Mouse (Mus musculus): ENCODE measurements around the gene Lamtor2. TPM values are rescaled to one million over a fixed set of nuclear protein-coding genes. Genes with fewer than 3 reads are reported as not detected.

The Lamtor2 gene
- polyA plus RNA-seq, 1 experiment from 2014 or later, result 76.1 TPM

DNA sequence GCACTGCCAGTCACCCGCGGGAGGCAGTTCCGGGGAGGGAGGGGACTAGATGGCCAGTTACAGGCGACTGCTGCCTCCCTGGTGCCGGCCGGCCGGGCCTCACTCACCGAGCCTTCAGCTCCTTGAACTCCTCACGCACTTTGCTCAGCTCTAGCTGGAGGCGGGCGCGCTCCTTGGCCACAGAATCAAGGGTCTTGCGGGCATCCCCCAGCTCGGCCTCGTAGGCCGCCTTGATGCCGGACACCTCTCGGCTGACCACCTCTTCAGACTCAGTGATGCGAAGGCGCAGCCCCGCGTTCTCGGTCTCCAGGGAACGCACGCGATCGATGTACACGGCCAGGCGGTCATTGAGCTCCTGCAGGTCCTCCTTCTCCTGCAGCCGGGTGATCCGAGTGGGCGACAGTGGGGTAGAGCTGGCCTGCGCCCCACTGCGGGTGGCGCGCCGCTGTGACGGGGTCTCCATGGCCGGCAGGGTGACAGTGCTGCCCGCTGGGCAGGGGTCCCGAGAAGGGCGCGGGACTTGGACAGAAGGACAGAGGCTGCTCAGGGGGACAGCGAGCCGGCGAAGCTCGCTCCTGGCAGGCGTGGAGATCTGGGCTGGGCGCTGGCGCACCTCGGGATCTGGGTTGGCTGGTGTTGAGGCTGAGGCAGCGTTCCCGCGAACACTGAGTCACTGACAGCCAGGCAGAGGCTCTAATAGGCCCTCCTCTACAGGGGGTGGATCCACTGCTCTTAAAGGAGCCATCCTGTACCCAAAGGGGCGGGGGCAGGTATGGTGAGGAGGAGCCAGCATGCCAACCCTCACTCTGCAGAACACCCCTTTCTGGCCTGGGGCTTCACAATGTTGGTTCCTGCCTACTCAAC lies 50.0 kb downstream of the Lamtor2 start:
- peaks cover 5% of the 10 kb centered on the region for H3K4me1 ChIP-seq (replicated peaks; ENCODE audit: control insufficient read depth, insufficient read depth, low read length)
- H3K27ac ChIP-seq (ENCODE audit: low read depth, low read length), result no peak overlapping the region
- peak overlapping the region; percentile 77 for H3K9ac ChIP-seq (ENCODE audit: low read depth, low read length)
- H3K27me3 ChIP-seq (ENCODE audit: control insufficient read depth, insufficient read depth, low read length), result peaks cover 27% of the 10 kb centered on the region
- peak overlapping the region; percentile 94 for H3K4me2 ChIP-seq (replicated peaks; ENCODE audit: low read depth, low read length)
- ATAC-seq (ENCODE audit: low FRiP score) (peak; percentile 75), DNase-seq (ENCODE audit: low spot score) (peak; percentile 58)
- peak overlapping the region; percentile 57 for H3K4me3 ChIP-seq (ENCODE audit: low read depth, low read length)
- H3K36me3 ChIP-seq (ENCODE audit: control insufficient read depth, insufficient read depth, low read length), result no peaks in the 10 kb centered on the region
- 1% methylated on average over 55 of the region's 55 CpGs for WGBS
- no peaks in the 10 kb centered on the region for H3K9me3 ChIP-seq (ENCODE audit: control insufficient read depth, low read length)

DNA sequence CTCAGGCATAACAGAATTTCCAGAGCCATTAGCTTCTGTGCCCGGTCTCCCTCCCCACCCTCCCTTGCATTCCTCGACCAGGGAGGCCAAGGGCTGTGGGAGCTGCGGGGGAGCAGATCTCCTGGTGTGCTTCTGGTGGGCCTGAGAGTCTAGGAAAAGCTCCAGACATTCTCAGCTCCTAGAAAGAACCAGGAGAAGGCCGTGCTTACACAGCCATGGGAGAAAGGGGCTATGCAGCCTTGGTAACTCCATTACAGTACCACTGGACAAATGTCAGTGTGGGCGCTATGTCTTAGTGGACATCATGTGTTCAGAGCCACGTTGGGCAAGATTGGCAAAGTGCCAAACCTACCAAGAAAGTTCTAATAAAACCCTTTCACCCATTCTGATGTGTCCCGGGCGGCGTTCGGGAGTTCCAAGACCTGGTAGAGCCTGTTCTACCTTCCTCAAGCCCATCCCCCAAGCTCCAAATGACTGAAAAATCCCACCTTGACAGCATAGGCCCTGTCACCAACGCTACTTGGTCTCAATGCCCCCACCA lies 50.8 kb downstream of the Lamtor2 start:
- Histone ChIP-seq H3K4me3 (ENCODE audit: low read depth, low read length) (peak overlapping the region; percentile 57), H3K9me3 (ENCODE audit: control insufficient read depth, low read length) (no peaks in the 10 kb centered on the region), H3K4me2 (replicated peaks; ENCODE audit: low read depth, low read length) (peak overlapping the region; percentile 94), H3K27me3 (ENCODE audit: control insufficient read depth, insufficient read depth, low read length) (peaks cover 27% of the 10 kb centered on the region), H3K4me1 (replicated peaks; ENCODE audit: control insufficient read depth, insufficient read depth, low read length) (peaks cover 5% of the 10 kb centered on the region), H3K36me3 (ENCODE audit: control insufficient read depth, insufficient read depth, low read length) (no peaks in the 10 kb centered on the region), H3K27ac (ENCODE audit: low read depth, low read length) (no peak overlapping the region), H3K9ac (ENCODE audit: low read depth, low read length) (peak overlapping the region; percentile 77; the same call in 1 of the 2 replicates)
- WGBS, result 15% methylated on average over 11 of the region's 11 CpGs
- ATAC-seq (ENCODE audit: low FRiP score), result no peak
- DNase-seq (ENCODE audit: low spot score), result peak; percentile 35

DNA sequence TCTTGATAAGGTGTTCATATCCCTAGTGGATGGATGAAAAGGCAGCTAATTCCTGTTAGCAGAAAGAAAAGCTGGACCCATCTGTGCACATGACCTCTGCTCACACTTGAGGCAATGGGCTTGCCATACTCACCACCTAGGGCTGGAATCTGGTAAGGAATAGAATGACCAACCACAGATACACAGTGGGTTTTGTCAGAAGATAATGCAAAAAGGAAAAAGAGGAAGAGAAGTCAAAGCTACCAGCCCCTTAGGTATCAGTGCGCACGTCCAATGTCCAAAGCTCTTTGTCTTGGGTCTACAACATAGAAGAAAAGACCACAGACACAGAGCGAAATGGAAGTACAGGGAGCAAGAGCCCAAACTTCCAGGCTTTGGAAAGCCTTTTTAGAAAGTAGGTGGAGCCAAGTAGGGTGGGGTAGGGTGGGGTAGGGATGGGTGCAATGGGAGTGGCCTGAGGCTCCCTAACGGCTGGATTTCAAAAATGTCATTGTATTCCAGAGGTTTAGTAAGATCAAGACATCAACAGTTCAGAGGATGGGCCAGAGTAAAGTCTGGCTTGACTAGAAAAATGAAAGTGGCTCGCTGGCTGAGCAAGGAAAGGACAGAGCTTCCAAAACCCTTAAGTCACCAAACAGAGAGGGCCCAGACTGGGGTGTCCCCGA lies 51.4 kb downstream of the Lamtor2 start:
- DNase-seq (ENCODE audit: low spot score) (no peak), ATAC-seq (ENCODE audit: low FRiP score) (no peak)
- peaks cover 5% of the 10 kb centered on the region for H3K4me1 ChIP-seq (replicated peaks; ENCODE audit: control insufficient read depth, insufficient read depth, low read length)
- no peak overlapping the region; the same call in 1 of the 2 replicates for H3K4me3 ChIP-seq (ENCODE audit: low read depth, low read length)
- H3K4me2 ChIP-seq (replicated peaks; ENCODE audit: low read depth, low read length), result no peak overlapping the region
- H3K9ac ChIP-seq (ENCODE audit: low read depth, low read length), result no peak overlapping the region
- no peaks in the 10 kb centered on the region for H3K36me3 ChIP-seq (ENCODE audit: control insufficient read depth, insufficient read depth, low read length)
- H3K27ac ChIP-seq (ENCODE audit: low read depth, low read length), result no peak overlapping the region
- H3K27me3 ChIP-seq (ENCODE audit: control insufficient read depth, insufficient read depth, low read length), result peaks cover 27% of the 10 kb centered on the region
- 51% methylated on average over 6 of the region's 6 CpGs for WGBS
- H3K9me3 ChIP-seq (ENCODE audit: control insufficient read depth, low read length), result no peaks in the 10 kb centered on the region

DNA sequence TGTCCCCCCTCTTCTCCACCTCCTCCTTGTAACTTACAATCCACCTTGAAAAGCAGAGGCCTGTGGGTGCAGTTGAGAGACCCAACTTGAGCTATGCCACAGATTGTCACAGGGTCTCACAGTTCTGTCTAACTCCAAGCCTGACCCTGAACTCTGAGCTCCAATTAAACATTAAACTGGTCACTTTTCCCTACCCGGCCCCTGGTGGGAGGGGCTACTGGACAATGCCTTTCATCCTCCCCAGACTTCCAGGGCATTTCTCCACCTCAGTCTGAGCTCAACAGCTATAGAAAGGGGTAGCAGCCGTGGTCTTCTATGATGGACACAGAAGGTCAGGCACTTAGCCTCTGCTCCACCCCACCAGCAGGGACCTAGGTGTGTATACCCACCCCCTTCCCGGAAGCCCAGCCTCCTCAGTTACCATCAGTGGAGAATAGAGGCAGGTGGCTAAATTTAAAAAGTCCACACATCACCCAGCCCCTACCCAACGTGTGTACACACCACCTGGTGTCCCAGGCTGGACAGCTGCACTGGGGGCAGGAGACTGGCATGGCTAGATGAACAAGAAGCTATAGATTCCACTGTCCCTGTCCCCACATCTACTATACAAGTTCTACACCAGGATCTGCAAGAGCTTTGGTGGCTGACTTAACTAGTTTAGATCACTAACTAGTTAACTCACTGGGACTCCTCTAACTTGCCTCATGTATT lies 52.1 kb downstream of the Lamtor2 start:
- Histone ChIP-seq H3K4me3 (ENCODE audit: low read depth, low read length) (no peak overlapping the region), H3K4me2 (replicated peaks; ENCODE audit: low read depth, low read length) (no peak overlapping the region), H3K36me3 (ENCODE audit: control insufficient read depth, insufficient read depth, low read length) (no peaks in the 10 kb centered on the region), H3K4me1 (replicated peaks; ENCODE audit: control insufficient read depth, insufficient read depth, low read length) (peaks cover 5% of the 10 kb centered on the region), H3K9me3 (ENCODE audit: control insufficient read depth, low read length) (no peaks in the 10 kb centered on the region), H3K9ac (ENCODE audit: low read depth, low read length) (no peak overlapping the region), H3K27me3 (ENCODE audit: control insufficient read depth, insufficient read depth, low read length) (peaks cover 27% of the 10 kb centered on the region), H3K27ac (ENCODE audit: low read depth, low read length) (no peak overlapping the region)
- ATAC-seq (ENCODE audit: low FRiP score) (no peak), DNase-seq (ENCODE audit: low spot score) (no peak)
- WGBS, result 42% methylated on average over 4 of the region's 4 CpGs

DNA sequence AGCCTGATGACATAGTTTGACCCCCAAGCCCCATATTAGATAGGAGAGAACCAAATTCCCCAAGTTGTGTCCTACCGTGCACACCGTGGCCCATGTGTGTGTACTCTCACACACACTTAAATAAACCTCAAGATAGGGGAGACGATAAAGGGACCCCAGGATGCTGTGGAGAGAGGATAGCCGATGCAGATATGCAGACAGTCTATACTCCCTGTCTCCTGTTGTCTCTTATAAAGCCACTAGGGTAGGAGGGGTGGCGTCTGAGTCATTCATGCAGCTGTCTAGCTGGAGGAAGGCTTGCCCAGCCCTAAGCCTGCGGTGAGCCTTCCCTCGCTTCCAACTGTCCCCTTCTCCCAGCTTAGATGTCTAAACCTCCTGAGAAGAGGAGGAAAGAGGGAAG lies 52.8 kb downstream of the Lamtor2 start:
- Histone ChIP-seq H3K4me2 (replicated peaks; ENCODE audit: low read depth, low read length) (no peak overlapping the region), H3K36me3 (ENCODE audit: control insufficient read depth, insufficient read depth, low read length) (no peaks in the 10 kb centered on the region), H3K4me1 (replicated peaks; ENCODE audit: control insufficient read depth, insufficient read depth, low read length) (peaks cover 5% of the 10 kb centered on the region), H3K9me3 (ENCODE audit: control insufficient read depth, low read length) (no peaks in the 10 kb centered on the region), H3K27ac (ENCODE audit: low read depth, low read length) (no peak overlapping the region), H3K9ac (ENCODE audit: low read depth, low read length) (no peak overlapping the region), H3K4me3 (ENCODE audit: low read depth, low read length) (no peak overlapping the region), H3K27me3 (ENCODE audit: control insufficient read depth, insufficient read depth, low read length) (peaks cover 27% of the 10 kb centered on the region)
- 75% methylated on average over 7 of the region's 7 CpGs for WGBS
- ATAC-seq (ENCODE audit: low FRiP score), result no peak
- no peak for DNase-seq (ENCODE audit: low spot score)

MicroRNAs encoded within 50 kb of the gene (microRNA counts, 519-probe panel; counts per million panel counts)
- microRNA mmu-miR-1905, result not detected

Other genes starting within 250 kb of the Lamtor2 start
- gene Glmp, start 228.1 kb downstream of the Lamtor2 start, polyA plus RNA-seq (2014; fragmentation: Nextera tagmentation; extraction: Ambion mirVana), result 69.4 and 71.5 TPM in 2 replicates
- 1.7 TPM in 2 replicates for gene Tmem79, start 216.9 kb downstream of the Lamtor2 start, polyA plus RNA-seq (2014; fragmentation: Nextera tagmentation; extraction: Ambion mirVana)
- 42.0 and 44.5 TPM in 2 replicates for gene Smg5, start 216.8 kb downstream of the Lamtor2 start, polyA plus RNA-seq (2014; fragmentation: Nextera tagmentation; extraction: Ambion mirVana)
- 1.3 and 1.6 TPM in 2 replicates for gene Paqr6, start 188.5 kb downstream of the Lamtor2 start, polyA plus RNA-seq (2014; fragmentation: Nextera tagmentation; extraction: Ambion mirVana)
- gene Bglap3, start 180.3 kb downstream of the Lamtor2 start, polyA plus RNA-seq (2014; fragmentation: Nextera tagmentation; extraction: Ambion mirVana), result 0.26 TPM in 1 of 2 replicates, not detected in the other
- gene Bglap2, start 174.4 kb downstream of the Lamtor2 start, polyA plus RNA-seq (2014; fragmentation: Nextera tagmentation; extraction: Ambion mirVana), result not detected in 2 replicates
- not detected in 2 replicates for gene Bglap, start 168.6 kb downstream of the Lamtor2 start, polyA plus RNA-seq (2014; fragmentation: Nextera tagmentation; extraction: Ambion mirVana)
- gene Pmf1, start 142.7 kb downstream of the Lamtor2 start, polyA plus RNA-seq (2014; fragmentation: Nextera tagmentation; extraction: Ambion mirVana), result 108 and 109 TPM in 2 replicates
- 22.1 and 23.7 TPM in 2 replicates for gene Slc25a44, start 127.9 kb downstream of the Lamtor2 start, polyA plus RNA-seq (2014; fragmentation: Nextera tagmentation; extraction: Ambion mirVana)
- 5.7 and 7.8 TPM in 2 replicates for gene Sema4a, start 91.9 kb downstream of the Lamtor2 start, polyA plus RNA-seq (2014; fragmentation: Nextera tagmentation; extraction: Ambion mirVana)
- gene Lmna, start 43.1 kb downstream of the Lamtor2 start, polyA plus RNA-seq (2014; fragmentation: Nextera tagmentation; extraction: Ambion mirVana), result 22.5 and 22.8 TPM in 2 replicates
- 45.9 and 51.9 TPM in 2 replicates for gene Mex3a, start 20.7 kb downstream of the Lamtor2 start, polyA plus RNA-seq (2014; fragmentation: Nextera tagmentation; extraction: Ambion mirVana)
- gene Rab25, start 4.8 kb downstream of the Lamtor2 start, polyA plus RNA-seq (2014; fragmentation: Nextera tagmentation; extraction: Ambion mirVana), result 1.1 and 1.8 TPM in 2 replicates
- gene Ubqln4, start 684 bp upstream of the Lamtor2 start, polyA plus RNA-seq (2014; fragmentation: Nextera tagmentation; extraction: Ambion mirVana), result 62.6 and 66.3 TPM in 2 replicates
- 152 and 169 TPM in 2 replicates for gene Ssr2, start 22.8 kb upstream of the Lamtor2 start, polyA plus RNA-seq (2014; fragmentation: Nextera tagmentation; extraction: Ambion mirVana)
- 149 and 181 TPM in 2 replicates for gene Arhgef2, start 52.9 kb upstream of the Lamtor2 start, polyA plus RNA-seq (2014; fragmentation: Nextera tagmentation; extraction: Ambion mirVana)
- not detected in 2 replicates for gene Rxfp4, start 100.1 kb upstream of the Lamtor2 start, polyA plus RNA-seq (2014; fragmentation: Nextera tagmentation; extraction: Ambion mirVana)
- gene Khdc4, start 132.7 kb upstream of the Lamtor2 start, polyA plus RNA-seq (2014; fragmentation: Nextera tagmentation; extraction: Ambion mirVana), result 103 and 105 TPM in 2 replicates
- gene Rit1, start 163.8 kb upstream of the Lamtor2 start, polyA plus RNA-seq (2014; fragmentation: Nextera tagmentation; extraction: Ambion mirVana), result 44.6 and 48.4 TPM in 2 replicates
- 137 and 151 TPM in 2 replicates for gene Syt11, start 222.1 kb upstream of the Lamtor2 start, polyA plus RNA-seq (2014; fragmentation: Nextera tagmentation; extraction: Ambion mirVana)